Mouse (Mus musculus) NIH3T3 (cell line): ENCODE data around the gene St6galnac5.

ENCODE experiments used
- DNase-seq: peaks from one replicate; pipeline ENCODE4 v3.0.0-alpha.2; 2012; ENCODE audit warnings: low read depth

The St6galnac5 gene

DNA sequence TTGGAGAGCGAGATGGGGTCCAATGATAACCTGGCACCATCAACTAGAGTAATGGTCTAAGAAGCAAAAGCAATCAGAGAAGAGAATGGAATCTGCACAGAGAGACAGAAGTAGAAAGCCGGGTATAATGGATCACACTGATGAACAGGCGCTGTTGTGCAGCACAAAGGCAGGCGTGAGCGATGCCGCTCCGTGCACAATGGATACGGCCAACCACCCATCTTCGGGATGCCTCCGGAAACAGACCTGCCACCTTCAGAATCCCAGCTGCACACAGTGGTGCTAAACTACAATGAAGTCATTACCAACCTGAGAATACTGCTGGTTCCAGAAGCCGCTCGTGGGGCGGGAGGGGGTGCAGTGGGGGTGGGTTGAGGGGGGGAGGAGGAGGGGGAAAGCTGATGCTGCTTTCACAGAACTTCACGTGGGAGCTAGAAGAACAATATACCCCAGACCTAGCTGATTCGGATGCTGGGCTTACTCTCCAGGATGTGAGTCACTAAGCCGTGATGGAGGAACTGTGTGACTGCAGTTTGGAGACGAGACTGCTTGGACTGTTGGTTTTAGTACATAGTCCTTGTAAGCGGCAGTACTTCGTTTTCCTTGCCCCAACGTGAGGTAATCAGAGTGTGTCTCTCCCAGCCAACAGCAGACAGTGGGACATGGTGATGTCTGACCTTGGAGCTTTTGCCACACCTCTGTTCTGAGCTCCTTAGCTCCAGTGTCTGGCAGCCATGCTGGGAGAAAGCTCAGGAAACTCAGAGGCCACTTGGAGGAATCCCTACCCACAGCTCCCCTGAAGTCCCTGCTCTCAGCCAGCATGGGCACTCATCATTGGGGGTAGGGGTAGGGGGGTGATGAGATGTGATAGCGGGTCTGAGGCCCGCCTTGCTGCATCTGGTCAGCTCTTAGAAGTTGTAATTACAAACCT, 115.7 kb downstream of the St6galnac5 start:
- no peak for DNase-seq

DNA sequence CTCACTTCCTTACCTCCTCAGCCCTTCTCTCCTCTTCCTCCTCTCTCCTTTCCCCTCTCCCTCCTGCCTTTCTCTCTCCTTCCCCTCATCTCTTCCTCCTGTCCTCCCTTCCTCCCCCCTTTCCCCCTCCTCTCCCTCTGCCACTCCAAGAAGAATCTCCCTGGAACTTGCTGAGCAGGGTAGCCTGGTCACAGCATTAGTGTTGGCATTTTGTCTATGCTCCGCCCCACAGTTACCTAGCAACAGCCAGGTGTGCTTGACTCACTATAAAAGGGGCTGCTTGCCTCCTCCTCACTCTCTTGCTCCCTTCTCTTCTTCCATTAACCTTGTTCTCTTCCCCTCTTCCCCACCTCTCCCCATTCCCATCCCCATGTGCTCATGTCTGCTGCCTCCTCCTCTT, 120.1 kb downstream of the St6galnac5 start:
- DNase-seq = no peak

DNA sequence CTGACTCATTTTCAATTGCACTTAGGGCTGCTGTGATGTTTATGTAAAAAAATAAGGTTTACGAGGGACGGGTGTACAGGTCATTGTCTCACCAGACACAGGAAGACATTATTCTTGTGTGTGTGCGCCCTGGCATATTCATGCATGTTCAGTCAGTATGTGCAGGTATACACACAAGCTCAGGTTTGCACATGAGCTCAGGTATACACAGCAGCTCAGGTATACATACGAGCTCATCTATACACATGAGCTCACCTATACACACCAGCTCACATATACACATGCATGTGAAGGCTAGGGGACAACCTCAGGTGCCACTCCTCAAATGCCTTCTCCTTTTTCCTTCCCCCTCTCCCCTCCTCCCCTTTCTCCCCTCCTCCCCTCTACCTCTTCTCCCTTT, 120.6 kb downstream of the St6galnac5 start:
- no peak for DNase-seq

DNA sequence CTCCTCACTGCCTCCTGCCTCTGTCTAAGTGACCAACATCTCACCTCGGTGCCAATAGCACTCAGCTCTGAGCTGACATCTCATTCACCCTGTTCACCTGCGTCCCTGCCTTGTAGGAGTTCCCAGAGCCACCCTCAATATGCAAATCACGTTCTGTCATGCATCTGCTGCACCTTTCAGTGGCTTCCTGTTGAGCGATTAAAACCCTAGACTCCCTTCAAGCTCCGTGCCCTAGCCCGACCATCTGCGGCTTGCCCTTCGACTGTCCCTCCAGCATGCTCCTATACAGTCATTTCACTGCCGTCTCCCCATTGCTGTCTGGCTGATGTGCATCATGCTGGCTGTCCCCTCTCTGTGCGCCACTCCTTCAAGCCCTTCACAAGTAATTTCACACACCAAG, 126.0 kb downstream of the St6galnac5 start:
- DNase-seq = no peak

DNA sequence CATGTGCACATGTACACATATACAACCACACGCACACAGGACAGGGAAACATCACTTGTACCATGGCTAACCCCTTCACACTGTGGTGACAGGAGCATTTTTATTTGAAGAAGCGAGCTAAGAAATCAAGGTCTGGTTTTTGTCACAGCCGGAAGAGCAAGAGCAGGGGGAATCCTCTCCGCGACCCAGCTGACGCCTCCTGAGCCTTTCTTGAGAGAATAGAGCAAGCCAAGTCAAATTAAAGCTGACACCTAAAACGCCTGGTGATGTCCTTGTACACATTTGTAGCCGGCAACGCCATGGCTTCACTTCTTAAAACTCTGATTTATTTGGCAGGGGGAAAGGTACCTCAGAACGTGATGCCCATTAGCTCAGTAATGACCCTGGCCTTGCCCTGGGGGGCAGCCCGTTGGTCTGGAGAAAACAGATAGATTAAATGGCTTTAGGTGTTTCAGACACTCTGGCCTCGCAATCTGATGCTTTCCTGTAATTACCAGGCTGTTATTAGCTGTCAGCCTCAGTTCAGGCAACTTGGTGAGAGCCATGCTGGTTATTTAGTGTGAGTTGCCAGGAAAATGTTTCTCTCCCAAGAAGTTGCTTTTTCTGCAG, 126.9 kb downstream of the St6galnac5 start:
- DNase-seq = no peak

DNA sequence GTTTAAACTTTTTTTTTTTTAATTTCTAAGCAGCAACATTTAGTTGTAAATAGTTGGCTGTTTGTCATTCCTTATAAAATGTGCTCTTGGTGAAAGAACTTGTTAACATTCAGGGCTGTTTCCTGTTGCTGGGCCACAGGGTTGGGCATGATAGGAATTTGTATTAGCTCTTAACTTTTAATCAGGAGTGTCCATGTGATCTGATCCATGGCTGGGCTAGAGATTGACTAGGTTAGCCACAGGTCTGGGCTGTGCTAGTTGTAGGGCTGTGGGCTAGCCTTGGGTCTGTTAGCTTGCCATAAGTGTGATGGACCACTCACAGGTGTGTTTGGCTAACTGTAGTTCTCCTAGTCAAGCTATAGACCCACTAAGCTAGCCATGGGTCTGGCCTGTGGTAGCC, 138.1 kb downstream of the St6galnac5 start:
- no peak for DNase-seq

DNA sequence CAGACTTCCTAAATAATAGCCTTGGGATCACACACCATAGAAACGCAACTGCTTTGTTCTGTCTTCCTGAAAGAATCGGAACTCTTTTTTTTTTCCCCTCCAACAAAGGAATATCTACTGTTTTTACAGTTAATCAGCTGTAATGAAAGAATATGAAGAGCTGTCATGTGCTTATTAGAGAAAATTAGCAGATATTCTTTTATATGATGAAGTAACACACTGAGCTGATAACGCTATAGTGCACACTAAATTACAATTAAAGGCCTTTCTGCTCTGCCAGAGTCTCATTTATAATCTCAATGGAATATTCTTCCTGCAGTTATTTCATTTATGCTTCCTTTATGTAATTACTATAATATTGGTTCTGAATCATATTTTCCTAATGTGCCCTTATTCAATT, 139.4 kb downstream of the St6galnac5 start:
- DNase-seq = no peak

DNA sequence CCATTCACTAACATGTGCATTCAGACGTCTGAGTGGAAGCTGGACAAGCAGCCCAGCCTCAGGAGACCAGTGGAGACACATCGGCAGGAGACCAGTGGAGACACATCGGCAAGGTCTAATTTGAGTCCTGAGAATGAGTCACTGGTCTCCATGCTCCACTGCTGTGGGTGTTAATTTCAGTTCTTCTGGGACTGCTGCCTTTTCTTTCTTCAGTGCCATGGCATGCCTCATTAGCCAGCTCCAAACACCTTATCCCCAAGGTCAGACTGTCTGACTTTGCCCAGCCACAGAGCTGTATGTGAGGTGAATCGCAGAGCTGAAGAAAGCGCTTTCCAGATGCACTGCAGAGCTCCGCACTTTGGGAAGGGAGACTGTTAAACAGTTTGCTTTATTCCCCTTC, 140.8 kb downstream of the St6galnac5 start:
- no peak for DNase-seq

DNA sequence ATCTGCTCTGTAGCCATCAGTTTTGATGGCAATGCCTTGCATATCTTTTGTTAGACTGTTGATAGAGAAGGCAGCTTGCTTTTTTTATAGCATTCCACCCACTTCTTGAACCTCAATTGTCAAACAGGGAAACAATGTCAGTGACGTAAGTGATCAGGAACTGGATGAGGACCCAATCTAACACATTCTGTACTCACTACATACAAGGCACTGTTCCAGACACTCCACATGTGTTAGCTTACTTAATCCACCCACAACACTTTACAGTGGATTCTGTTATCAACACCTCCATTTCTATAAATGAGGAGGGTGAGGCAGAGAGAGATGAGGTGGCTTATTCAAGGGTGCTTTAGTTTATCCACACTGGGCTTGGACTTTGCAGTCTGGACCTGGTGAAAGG, 144.1 kb downstream of the St6galnac5 start:
- DNase-seq = no peak

DNA sequence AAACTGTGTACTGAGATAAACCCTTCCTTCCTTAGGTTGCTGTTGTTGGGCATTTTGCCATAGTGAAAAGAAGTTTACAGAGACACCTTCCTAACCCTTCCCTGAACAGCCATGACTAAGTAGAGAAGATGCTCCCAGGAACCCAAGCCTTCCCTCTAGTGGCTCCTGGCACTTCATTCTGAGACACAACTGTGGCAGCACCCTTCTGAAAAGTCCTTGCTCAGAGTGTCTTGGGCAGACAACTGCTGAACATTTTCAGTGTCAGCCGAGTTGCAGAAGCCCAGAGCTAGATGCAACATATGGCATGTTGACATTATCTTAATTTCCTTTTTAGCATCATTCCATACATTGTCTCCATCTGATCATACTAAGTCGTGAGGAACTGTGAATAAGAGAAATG, 144.6 kb downstream of the St6galnac5 start:
- no peak for DNase-seq

DNA sequence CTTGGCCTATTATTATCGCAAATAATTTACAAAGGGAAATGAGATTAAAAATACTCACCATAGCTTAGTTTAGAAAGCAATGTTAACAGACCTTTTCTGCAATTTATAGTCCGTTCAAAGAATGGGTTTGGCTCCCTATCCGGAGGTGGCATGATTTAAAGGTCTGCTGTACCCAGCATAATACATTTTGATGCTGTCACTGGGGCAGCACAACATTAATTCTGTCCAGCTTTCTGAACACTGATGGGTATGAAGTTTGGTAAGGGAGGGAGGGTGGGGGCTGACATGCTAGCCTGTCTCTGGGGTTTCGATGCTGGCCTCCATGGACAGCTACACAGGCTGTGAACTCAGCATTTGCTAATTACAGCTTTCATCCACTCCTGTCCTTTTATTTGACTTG, 149.6 kb downstream of the St6galnac5 start:
- no peak for DNase-seq

DNA sequence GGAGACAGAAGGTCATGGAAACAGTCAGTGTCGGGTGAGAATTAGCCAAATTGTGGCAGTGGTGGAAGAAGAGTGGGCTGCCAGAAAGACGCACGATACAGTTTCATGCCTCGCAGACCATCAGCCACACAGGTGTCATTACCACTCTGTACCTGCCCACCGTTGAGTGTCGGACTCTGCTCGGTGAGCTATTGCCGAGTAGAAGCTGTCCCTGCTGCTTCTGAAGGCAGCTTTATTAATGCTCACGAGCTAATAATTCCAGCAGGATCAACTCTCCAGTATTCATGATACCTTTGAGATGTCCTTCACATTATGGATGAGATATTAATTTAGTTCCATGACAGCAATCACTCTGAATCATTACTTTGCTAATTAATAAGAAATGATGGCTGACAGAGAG, 150.1 kb downstream of the St6galnac5 start:
- no peak for DNase-seq

DNA sequence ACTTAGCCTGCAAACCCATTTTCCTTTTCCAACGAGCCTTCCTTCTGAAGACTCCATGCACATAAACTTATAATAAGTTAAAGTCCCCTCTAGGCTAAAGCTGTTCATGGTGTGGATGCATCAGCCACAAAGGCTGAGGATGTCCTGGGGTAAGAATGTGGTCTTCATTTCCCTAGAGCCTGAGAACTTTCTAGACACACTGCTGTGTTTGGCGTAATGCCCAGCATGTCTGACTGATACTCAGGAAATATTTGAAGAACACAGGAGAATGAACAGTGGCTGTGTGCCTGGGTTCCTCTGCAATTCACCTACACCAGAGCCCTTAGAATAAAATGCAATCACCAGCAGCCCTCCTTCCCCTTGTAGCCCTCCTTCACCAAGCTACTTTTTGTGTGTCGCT, 150.7 kb downstream of the St6galnac5 start:
- peak; percentile 48 for DNase-seq

DNA sequence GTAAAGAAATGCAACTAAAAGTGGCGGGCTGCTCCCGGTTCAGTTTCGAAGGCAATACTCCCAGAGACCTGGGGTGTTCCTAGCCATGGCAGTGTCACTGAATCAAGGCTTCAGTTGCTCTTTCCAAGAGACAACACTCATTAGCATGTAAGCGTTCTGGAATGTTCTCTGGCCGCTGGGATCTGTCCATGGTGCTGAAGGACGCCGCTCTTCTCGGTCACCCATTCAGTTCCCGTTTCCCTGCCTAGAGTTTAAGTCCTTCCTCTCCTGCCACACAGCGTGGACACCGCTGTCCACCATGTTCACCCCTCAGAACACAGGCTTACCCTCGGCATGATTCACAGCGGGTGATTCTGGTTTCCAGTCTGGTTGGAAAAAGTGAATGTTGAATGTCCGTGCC, 160.8 kb downstream of the St6galnac5 start:
- peak; percentile 87 for DNase-seq

DNA sequence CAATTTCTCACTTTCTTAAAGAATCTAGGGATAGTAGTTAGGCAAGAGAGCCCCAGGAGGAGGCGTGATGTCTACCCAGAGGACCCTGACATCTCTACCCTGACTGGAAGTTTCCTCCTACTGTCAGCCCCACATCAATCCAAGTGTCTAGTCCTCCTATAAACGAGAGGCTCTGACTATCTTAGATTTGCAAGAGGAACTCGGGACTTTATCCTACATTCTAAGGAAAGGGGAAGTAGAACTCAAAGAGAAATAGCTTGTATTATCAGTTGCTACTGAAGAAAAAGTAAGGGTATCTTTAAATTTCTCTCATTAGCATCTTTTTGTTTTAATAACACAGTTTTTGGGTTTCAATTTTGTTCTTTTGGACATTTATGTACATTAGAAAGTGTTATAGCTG, 161.6 kb downstream of the St6galnac5 start:
- DNase-seq = no peak

DNA sequence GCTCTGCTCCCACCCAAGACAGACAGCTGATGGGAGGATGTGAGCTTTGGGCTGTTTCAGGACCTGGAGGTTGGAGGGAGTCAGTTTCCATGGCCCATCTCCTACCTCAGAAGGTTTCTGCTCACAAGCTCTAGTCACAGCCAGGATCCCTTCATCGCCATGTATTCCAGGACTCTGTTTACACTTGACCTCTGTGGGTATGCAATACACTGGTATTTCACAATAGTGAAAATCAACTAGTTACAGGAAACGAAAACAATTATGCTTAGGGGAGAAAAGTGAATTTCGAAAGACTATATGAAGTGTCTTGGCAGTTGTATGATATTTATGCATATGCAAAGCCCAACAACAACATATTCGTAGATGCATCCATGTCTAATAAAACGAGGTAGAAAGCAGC, 166.9 kb downstream of the St6galnac5 start:
- no peak for DNase-seq

DNA sequence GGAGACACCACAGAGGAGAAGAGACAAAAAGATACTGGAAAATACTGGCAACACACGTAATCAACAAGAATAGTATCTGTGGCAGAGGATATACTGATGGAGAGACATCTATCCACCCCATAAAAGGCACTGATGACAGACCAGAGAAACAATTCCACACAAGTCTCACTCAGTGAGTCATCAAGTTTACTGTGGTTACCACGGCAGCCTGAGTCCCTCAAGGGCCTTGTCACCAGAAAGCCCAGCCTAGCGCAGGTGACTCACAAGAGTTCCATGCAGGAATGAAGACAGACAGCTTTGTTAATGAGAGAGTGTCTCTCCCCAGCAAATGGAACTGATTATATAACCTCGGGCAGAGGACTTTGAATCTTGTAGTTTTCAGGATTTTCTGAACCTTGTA, 168.1 kb downstream of the St6galnac5 start:
- peak; percentile 68 for DNase-seq

DNA sequence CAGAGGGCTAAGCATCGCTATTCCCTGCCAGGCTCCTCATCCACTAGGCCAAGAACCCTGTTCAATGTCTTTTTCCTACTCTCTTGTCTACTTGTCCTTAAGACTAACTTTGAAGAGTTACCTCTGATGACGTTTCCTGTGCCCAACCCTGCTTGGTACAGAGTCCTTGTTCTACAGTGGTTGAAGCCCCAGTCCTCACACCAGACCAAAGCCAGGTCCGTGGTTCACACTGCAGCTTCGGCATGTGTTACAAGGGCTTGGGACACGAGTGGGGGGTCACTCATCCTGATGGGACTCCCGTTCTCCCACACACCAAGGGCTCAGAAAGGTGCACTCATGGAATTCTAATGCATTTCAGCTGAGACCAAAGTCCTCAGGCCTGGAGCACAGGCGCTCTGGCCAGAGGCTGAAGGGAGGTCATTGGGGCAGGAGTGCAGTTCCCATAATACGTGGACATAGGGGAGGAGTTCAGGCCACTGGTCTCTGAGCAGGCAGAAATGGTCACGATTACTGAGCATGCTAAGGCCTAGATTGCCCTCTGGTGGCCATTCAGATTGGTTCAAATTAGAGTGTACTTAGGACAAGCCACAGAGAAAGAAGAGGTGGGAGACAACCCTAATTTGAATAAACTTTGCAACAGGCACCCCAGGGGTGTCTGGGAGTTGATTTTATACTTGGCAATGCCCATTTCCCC, 182.2 kb downstream of the St6galnac5 start:
- DNase-seq = peak; percentile 80

DNA sequence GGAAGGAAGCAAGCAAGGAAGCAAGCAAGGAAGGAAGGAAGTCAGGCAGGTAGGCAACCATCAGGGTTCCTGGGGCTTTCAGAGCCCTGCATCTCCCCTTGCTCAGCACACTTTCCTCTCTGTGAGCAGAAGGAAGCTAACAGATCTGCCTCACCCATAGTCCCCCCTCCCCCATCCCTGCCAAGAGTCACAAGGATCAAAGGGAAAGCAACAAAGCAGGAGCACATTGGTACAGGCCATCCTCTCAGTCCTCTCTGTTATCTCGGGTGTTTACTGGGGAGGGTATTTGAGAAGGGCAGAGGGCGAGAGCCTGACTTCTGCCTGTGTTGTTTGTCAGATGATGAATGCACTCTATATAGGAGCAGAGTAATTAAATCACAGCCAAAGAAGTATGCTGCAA, 184.7 kb downstream of the St6galnac5 start:
- DNase-seq = no peak

DNA sequence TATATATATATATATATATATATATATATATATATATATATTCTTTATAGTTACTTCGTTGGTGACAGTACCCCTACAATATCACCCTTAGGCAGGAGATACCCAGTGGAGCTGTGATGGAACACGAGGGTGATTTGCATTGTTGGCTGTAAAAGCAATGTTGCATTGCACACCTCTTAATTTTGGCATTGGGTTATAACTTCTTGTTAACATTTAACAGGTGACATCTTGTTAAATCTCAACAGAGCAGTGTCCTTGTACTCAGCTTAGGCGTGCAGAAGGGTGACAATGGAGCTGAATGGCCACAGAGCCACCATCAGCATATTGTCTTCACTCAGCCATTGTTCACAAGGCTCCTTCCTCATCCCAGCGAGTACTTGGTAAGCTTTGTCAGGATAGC, 185.8 kb downstream of the St6galnac5 start:
- no peak for DNase-seq

DNA sequence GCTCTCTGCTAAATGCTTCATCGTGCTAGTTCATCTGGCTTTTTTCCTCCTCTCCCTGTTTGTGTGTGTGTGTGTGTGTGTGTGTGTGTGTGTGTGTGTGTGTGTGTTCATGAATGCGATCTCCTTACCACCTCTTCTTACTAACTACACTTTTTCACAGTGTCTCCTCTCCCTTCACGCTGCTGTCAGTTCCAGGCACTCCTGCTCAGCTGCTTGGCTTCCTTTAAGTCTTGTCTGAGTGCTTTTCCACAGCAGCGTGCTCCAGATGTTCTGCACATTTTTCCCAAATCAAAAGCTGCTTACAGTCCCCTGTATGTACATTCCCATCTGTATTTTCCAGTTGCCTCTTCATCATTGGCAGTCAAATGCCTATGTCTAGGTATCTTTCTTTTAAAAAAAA, 189.0 kb downstream of the St6galnac5 start:
- DNase-seq = no peak

DNA sequence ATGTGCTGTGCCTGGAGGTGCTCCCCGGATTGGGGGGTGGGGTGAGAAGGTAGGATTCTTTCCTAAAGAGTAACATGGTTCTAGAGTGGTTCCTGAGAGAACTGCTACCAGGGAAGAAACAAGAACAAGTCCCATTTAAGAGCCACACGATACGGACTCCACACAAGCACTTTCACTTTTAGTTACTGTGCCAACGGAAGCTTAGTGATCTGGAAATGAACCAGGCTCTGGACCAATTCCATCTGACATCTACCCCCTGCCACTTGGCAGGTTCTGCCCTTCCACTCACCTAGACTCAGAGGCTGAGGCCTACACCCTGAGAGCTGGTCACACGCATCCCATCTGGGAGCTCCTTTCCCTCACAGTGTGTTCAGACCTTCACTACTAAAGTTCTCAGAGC, 189.4 kb downstream of the St6galnac5 start:
- DNase-seq = no peak

DNA sequence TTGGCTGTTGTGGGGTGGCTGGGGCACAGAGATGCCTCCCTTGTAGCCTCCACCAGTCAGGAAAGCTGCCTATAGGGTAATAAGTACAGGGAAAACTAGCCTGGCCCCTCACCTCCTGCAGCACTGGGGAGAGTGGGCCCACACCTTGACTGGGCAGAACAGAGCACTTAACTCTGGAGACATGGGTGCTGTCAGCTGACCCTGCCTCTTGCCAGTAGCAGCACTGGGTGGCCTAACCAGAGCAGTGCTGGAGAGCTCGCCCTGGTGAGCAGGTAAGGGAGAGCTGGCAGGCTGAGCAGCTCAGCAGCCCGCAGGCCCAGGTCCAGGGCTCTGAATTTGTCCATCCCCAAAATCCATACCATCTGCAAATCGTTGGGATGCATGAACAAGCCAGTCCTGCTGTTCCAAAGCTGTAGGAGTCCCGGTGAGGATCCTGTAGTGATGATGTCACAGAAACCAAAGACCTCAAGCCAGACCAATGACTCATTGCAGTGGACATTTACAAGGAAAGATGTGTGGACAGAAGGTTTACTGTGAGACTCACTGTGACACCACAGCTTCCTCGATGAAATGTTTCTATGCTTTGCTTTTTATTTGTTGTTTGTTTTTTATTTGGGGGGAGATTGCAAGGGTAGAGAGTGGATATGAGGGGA, 193.6 kb downstream of the St6galnac5 start:
- DNase-seq = peak; percentile 70
